Mouse (Mus musculus): Measurements from ENCODE around the gene Madcam1. TPM values are rescaled to one million over a fixed set of nuclear protein-coding genes. Genes with fewer than 3 reads are reported as not detected.

Madcam1 gene
- polyA plus RNA-seq, 1 experiment from 2014 or later = 0.82 TPM

DNA sequence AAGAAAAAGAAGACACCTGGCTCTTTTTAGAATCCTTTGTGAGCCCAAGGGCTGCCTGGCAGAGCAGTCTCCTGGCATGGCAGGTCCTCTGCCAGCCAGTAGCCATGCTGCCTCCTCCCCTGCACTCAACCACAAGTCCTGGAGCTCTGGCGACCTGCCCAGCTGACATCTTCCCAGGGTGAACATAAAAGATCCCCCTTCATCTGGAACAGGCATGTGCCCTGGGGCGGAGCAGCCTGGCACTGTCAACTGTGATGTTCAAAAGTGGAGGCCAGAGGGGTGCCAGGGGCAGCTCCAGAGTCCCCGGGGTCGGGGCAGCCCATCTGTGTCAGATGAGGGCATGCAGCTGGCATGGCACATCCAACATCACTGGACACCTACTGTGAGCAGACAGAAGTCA, 50.6 kb downstream of the Madcam1 start:
- H3K27ac ChIP-seq (replicated peaks) = no peak overlapping the region
- H3K4me2 ChIP-seq = no peak overlapping the region
- H3K9me3 ChIP-seq = no peaks in the 10 kb centered on the region
- no peak overlapping the region for H3K4me3 ChIP-seq
- H3K27me3 ChIP-seq (replicated peaks) = peaks cover 65% of the 10 kb centered on the region
- peaks cover 22% of the 10 kb centered on the region for H3K36me3 ChIP-seq
- no peak for ATAC-seq (ENCODE audit: extremely low read depth, insufficient number of reproducible peaks, low FRiP score, low TSS enrichment)
- no peak overlapping the region for H3K9ac ChIP-seq
- WGBS = 56% methylated on average over 4 of the region's 4 CpGs
- H3K4me1 ChIP-seq = peaks cover 41% of the 10 kb centered on the region

DNA sequence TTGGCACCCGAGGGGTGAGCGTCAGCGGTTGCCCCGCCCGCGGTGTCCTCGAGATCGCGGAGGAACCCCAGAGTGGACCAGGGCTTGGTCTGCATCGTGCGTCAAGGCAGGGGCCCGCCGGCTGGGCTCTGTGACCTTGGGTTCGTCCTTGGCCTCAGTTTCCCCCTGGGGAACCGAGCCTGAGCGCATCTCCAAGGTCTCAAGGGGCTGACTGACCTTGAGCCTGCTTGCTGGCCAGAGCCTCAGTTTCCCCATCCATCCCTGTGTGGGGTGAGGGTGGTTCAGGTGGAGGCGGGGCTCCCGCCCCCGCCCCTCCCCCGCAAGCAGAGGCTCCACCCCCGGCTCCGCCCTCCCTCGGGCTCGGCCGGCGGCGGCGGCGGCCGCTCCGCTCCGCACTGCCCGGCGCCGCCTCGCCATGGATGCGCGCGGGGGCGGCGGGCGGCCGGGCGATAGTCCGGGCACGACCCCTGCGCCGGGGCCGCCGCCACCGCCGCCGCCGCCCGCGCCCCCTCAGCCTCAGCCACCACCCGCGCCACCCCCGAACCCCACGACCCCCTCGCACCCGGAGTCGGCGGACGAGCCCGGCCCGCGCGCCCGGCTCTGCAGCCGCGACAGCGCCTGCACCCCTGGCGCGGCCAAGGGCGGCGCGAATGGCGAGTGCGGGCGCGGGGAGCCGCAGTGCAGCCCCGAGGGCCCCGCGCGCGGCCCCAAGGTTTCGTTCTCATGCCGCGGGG, 52.1 kb downstream of the Madcam1 start, which contains the start of gene Hcn2:
Gene Hcn2, plus strand, starts transcription at position 381 of the 734 bp plus-strand sequence.
- Histone ChIP-seq H3K27ac (replicated peaks) (no peak within 1 kb of the TSS), H3K4me3 (peak within 1 kb of the TSS; percentile 67), H3K4me2 (peak within 1 kb of the TSS; percentile 96), H3K9ac (peak within 1 kb of the TSS; percentile 73), H3K36me3 (peaks cover 8% of the 10 kb centered on the region), H3K9me3 (no peaks in the 10 kb centered on the region), H3K4me1 (peaks cover 36% of the 10 kb centered on the region), H3K27me3 (replicated peaks) (peaks cover 76% of the 10 kb centered on the region)
- WGBS = 1% methylated on average over 58 of the region's 91 CpGs
- no peak for ATAC-seq (ENCODE audit: extremely low read depth, insufficient number of reproducible peaks, low FRiP score, low TSS enrichment)

DNA sequence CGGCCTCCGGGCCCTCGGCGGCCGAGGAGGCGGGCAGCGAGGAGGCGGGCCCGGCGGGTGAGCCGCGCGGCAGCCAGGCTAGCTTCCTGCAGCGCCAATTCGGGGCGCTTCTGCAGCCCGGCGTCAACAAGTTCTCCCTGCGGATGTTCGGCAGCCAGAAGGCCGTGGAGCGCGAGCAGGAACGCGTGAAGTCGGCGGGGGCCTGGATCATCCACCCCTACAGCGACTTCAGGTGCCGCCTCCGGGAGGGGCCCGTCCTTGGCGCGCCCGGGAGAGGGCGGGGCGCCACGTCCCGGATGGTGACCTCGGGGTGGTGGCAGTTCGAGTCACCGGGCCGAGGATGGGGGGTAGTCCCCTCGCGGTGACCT, 52.6 kb downstream of the Madcam1 start:
- no peaks in the 10 kb centered on the region for H3K9me3 ChIP-seq
- H3K4me2 ChIP-seq = peak overlapping the region; percentile 96
- peaks cover 76% of the 10 kb centered on the region for H3K27me3 ChIP-seq (replicated peaks)
- H3K4me3 ChIP-seq = peak overlapping the region; percentile 67
- peaks cover 33% of the 10 kb centered on the region for H3K4me1 ChIP-seq
- no peak overlapping the region for H3K27ac ChIP-seq (replicated peaks)
- peak overlapping the region; percentile 73 for H3K9ac ChIP-seq
- no peak for ATAC-seq (ENCODE audit: extremely low read depth, insufficient number of reproducible peaks, low FRiP score, low TSS enrichment)
- H3K36me3 ChIP-seq = peaks cover 3% of the 10 kb centered on the region
- under 1% methylated on average over 43 of the region's 44 CpGs for WGBS

DNA sequence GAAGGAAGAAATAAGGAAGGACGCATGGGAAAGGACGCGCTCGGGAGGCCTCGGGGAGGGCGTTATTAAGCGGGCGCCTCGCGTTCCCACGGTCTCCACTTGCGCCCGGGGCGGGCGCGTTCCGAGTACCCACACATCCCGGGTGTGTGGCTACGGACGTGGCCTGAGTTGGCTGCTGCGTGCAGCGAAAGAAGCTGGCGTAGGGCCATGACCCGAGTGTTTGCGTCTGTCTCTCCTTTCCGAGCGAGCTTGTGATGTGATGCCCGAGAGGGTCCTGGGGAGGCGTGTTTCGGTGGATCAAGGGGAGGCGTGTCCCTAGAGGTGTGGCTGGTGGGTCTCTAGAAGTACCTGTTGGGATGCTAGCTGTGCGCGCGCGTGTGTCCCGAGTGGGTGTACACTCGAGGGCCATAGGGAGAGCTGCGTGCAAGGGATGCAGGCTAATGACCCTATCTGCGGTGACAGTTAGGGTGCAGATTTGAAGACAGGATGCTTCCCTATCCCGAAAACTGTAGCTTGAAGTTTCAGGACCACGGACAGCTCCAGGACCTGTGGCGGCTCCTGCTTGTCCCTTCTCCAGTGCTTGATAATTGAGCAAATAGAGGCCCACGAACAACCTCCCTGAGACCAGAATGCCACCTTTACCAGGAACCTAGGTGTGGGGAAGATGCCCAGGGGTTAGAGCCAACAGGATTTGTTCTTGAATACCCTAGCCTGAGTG, 53.4 kb downstream of the Madcam1 start:
- Histone ChIP-seq H3K4me1 (peaks cover 25% of the 10 kb centered on the region), H3K36me3 (no peaks in the 10 kb centered on the region), H3K4me2 (peak overlapping the region; percentile 96), H3K9me3 (no peaks in the 10 kb centered on the region), H3K4me3 (peak overlapping the region; percentile 67), H3K27ac (replicated peaks) (no peak overlapping the region), H3K9ac (no peak overlapping the region), H3K27me3 (replicated peaks) (peaks cover 82% of the 10 kb centered on the region)
- no peak for ATAC-seq (ENCODE audit: extremely low read depth, insufficient number of reproducible peaks, low FRiP score, low TSS enrichment)
- 7% methylated on average over 43 of the region's 43 CpGs for WGBS

Other genes with a start within 250 kb of the Madcam1 start
- gene Vmn2r83, start 195.8 kb upstream of the Madcam1 start, polyA plus RNA-seq (2015; fragmentation: Nextera tagmentation; extraction: Ambion mirVana) = not detected in 2 replicates
- gene Plpp2, start 130.8 kb upstream of the Madcam1 start, polyA plus RNA-seq (2015; fragmentation: Nextera tagmentation; extraction: Ambion mirVana) = 10.9 and 13.1 TPM in 2 replicates
- gene Mier2, start 109.4 kb upstream of the Madcam1 start, polyA plus RNA-seq (2015; fragmentation: Nextera tagmentation; extraction: Ambion mirVana) = 32.9 and 33.5 TPM in 2 replicates
- not detected in 2 replicates for gene Theg, start 77.2 kb upstream of the Madcam1 start, polyA plus RNA-seq (2015; fragmentation: Nextera tagmentation; extraction: Ambion mirVana)
- gene C2cd4c, start 50.5 kb upstream of the Madcam1 start, polyA plus RNA-seq (2015; fragmentation: Nextera tagmentation; extraction: Ambion mirVana) = not detected in 2 replicates
- 1.9 and 2.6 TPM in 2 replicates for gene Shc2, start 26.6 kb upstream of the Madcam1 start, polyA plus RNA-seq (2015; fragmentation: Nextera tagmentation; extraction: Ambion mirVana)
- not detected in 2 replicates for gene Odf3l2, start 18.8 kb upstream of the Madcam1 start, polyA plus RNA-seq (2015; fragmentation: Nextera tagmentation; extraction: Ambion mirVana)
- 41.4 and 43.1 TPM in 2 replicates for gene Tpgs1, start 4.8 kb downstream of the Madcam1 start, polyA plus RNA-seq (2015; fragmentation: Nextera tagmentation; extraction: Ambion mirVana)
- 122 and 136 TPM in 2 replicates for gene Cdc34, start 17.6 kb downstream of the Madcam1 start, polyA plus RNA-seq (2015; fragmentation: Nextera tagmentation; extraction: Ambion mirVana)
- 0.67 and 1.0 TPM in 2 replicates for gene Gzmm, start 24.5 kb downstream of the Madcam1 start, polyA plus RNA-seq (2015; fragmentation: Nextera tagmentation; extraction: Ambion mirVana)
- 1,093 and 1,212 TPM in 2 replicates for gene Bsg, start 39.9 kb downstream of the Madcam1 start, polyA plus RNA-seq (2015; fragmentation: Nextera tagmentation; extraction: Ambion mirVana)
- gene Hcn2, start 52.1 kb downstream of the Madcam1 start, polyA plus RNA-seq (2015; fragmentation: Nextera tagmentation; extraction: Ambion mirVana) = 0.06 and 0.09 TPM in 2 replicates
- 30.2 and 30.9 TPM in 2 replicates for gene Polrmt, start 82.0 kb downstream of the Madcam1 start, polyA plus RNA-seq (2015; fragmentation: Nextera tagmentation; extraction: Ambion mirVana)
- gene Fgf22, start 90.5 kb downstream of the Madcam1 start, polyA plus RNA-seq (2015; fragmentation: Nextera tagmentation; extraction: Ambion mirVana) = 0.17 TPM in 1 of 2 replicates, not detected in the other
- 61.4 and 66.3 TPM in 2 replicates for gene Rnf126, start 102.4 kb downstream of the Madcam1 start, polyA plus RNA-seq (2015; fragmentation: Nextera tagmentation; extraction: Ambion mirVana)
- 23.8 and 27.3 TPM in 2 replicates for gene Fstl3, start 112.7 kb downstream of the Madcam1 start, polyA plus RNA-seq (2015; fragmentation: Nextera tagmentation; extraction: Ambion mirVana)
- 0.51 TPM in 1 of 2 replicates, not detected in the other for gene Prss57, start 126.4 kb downstream of the Madcam1 start, polyA plus RNA-seq (2015; fragmentation: Nextera tagmentation; extraction: Ambion mirVana)
- gene Palm, start 129.0 kb downstream of the Madcam1 start, polyA plus RNA-seq (2015; fragmentation: Nextera tagmentation; extraction: Ambion mirVana) = 67.1 and 69.3 TPM in 2 replicates
- 1.2 and 1.4 TPM in 2 replicates for gene Misp, start 156.4 kb downstream of the Madcam1 start, polyA plus RNA-seq (2015; fragmentation: Nextera tagmentation; extraction: Ambion mirVana)
- 122 and 141 TPM in 2 replicates for gene Ptbp1, start 189.9 kb downstream of the Madcam1 start, polyA plus RNA-seq (2015; fragmentation: Nextera tagmentation; extraction: Ambion mirVana)
- gene Prtn3, start 209.9 kb downstream of the Madcam1 start, polyA plus RNA-seq (2015; fragmentation: Nextera tagmentation; extraction: Ambion mirVana) = 2.5 and 2.6 TPM in 2 replicates
- 15.8 and 16.4 TPM in 2 replicates for gene Plppr3, start 210.1 kb downstream of the Madcam1 start, polyA plus RNA-seq (2015; fragmentation: Nextera tagmentation; extraction: Ambion mirVana)
- 0.25 and 0.96 TPM in 2 replicates for gene Elane, start 221.7 kb downstream of the Madcam1 start, polyA plus RNA-seq (2015; fragmentation: Nextera tagmentation; extraction: Ambion mirVana)
- gene Cfd, start 226.3 kb downstream of the Madcam1 start, polyA plus RNA-seq (2015; fragmentation: Nextera tagmentation; extraction: Ambion mirVana) = not detected in 2 replicates
- 41.8 and 42.1 TPM in 2 replicates for gene Med16, start 244.4 kb downstream of the Madcam1 start, polyA plus RNA-seq (2015; fragmentation: Nextera tagmentation; extraction: Ambion mirVana)
- gene Gm26602, start 246.3 kb downstream of the Madcam1 start, polyA plus RNA-seq (2015; fragmentation: Nextera tagmentation; extraction: Ambion mirVana) = 1.7 TPM in 1 of 2 replicates, not detected in the other